Mouse (Mus musculus) liver, adult (tissue): ENCODE results near the gene Nbea.

Source experiments
- GATA4 ChIP-seq: IDR thresholded peaks from 2 replicates; pipeline ENCODE4 v1.6.1; 2014; ENCODE audit warnings: mild to moderate bottlenecking, low read length; ENCODE audit not compliant: insufficient replicate concordance

Nbea gene

DNA sequence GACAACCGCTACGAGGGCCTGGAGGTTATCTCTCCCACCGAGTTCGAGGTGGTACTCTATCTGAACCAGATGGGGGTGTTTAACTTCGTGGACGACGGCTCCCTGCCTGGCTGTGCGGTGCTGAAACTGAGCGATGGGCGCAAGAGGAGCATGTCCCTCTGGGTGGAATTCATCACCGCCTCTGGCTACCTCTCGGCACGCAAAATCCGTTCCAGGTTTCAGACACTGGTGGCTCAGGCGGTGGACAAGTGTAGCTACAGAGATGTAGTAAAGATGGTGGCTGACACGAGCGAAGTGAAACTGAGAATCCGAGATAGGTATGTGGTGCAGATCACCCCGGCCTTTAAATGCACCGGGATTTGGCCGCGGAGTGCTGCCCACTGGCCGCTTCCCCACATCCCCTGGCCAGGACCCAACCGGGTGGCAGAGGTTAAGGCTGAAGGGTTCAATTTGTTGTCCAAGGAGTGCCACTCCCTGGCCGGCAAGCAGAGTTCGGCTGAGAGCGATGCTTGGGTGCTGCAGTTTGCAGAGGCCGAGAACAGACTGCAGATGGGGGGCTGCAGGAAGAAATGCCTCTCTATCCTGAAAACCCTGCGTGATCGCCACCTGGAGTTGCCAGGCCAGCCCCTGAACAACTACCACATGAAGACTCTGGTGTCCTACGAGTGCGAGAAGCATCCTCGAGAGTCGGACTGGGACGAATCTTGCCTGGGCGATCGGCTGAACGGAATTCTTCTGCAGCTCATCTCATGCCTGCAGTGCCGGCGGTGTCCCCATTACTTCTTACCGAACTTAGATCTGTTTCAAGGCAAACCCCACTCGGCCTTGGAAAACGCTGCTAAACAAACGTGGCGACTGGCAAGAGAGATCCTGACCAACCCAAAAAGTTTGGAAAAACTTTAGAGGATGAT is 400.1 kb downstream of the Nbea start:
- TF ChIP-seq GATA4 = no peak

DNA sequence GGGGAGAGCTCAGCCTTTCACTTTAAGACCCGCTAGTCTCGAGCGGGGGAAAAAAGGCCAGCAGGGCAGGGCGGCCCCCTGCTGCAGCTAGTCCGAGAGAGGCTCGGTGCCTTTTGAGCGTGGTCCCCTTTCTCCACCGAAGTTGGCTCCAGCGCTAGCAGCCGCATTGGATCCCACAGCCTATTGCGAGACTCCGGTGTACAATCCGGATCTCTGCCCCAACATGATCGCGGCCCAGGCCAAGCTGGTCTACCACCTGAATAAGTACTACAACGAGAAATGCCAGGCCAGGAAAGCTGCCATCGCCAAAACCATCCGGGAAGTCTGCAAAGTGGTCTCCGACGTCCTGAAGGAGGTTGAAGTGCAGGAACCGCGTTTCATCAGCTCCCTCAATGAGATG is 400.7 kb downstream of the Nbea start:
- no peak for TF ChIP-seq GATA4

DNA sequence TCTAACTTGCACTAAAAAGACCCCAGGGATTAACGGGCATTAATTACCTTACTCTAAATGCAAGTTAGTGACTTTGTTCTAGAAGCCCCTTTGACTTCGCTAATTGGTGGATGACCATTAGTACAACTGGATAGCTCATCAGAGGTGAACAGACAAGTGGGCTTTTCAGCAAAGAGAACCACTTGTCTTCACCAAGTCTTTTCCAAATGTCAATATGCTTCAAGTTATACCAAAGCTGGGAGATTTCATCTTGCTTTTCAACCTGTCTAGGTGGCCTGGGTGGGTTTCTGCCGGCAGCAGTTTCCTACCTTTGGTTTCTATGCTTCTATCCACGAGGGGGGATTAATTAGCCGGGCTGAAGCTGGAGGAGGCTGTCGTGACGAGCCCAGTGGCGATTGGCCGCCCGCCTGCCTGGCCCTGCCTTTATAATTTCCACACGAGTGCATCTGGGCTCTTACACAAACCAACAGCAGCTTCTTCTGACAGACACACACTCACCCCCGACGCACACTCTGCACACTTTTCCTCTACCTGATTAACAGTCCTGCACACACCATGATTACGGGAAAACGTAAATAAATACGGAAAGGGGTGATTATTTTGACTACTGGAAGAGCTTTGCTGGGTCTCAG is 401.3 kb downstream of the Nbea start, which contains the start of gene Mab21l1:
TSS of gene Mab21l1 (plus strand) at position 455 of the 632 bp plus-strand sequence.
- no peak for TF ChIP-seq GATA4

DNA sequence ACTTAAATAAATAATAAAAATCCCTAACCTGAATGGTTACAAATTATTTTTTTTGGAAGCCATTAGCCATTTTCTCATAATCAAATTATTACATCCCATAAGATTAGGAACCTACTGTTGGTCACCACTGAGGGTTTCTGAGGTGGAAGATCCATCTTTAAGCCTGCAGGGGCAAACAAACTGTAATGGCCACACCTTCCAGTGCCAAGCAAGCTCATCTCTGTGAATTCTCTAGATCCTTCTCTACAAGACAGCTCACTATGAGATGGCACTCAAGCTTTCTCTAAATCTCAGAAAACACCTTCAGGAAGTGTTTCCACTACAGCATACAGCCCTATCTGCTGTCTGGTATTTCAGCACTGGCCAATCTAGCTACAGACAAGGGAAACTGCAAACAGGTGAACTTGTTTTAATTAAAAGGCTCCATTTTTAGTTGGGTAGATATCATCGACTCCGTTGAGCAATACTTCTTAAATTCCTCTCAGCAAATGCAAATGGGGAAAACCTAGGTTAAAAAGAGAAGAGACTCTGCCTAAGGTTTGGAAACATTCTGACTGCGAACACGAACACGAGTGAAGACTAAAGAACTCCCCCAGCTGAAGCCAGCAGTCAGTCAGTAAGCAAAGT is 402.0 kb downstream of the Nbea start:
- no peak for TF ChIP-seq GATA4

DNA sequence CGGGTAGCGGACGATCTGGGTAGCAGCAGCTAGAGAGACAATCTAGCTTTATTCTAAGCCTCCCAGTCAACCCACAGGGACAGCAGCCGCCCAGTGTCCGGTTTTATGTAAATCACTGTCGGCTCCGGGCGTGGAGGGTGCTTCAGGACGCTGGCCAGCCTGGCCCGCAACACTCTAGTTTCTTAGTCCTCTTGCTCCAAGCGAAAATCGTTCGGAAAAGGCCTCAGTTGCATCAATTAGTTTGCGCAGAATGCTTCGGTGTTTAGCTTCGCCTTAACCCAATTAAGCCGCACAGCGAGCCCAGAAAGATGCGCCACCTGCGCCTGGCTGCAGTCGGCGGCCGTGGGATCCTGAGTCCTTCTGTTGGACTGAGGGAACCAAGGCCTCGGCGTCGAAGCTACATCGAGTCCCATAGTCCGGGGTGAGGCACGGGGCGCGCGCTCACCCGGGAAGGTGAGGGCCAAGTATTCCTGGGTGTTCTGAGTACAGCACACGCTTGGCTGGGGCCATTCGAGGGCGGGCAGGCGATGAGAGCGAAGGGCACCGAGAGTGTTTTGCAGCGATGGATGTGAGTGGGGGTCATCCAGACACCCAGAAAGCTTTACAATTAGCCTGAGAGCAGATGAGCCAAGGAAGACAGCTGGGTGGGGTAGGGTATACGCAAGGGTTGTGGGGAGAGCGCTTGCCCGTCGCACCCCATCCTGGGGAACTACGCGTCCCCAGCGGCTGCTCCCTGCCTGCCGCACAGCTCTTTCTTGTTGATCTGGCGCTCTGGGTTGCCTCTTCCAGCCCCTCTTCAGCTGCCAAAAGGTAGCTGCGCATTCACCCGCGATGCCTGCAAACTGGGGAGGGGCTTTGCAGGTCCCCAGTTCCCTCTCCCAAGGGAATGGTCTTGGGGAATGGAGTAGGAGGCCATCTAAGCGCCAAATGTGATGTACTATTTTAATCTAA is 403.1 kb downstream of the Nbea start:
- TF ChIP-seq GATA4 = no peak

DNA sequence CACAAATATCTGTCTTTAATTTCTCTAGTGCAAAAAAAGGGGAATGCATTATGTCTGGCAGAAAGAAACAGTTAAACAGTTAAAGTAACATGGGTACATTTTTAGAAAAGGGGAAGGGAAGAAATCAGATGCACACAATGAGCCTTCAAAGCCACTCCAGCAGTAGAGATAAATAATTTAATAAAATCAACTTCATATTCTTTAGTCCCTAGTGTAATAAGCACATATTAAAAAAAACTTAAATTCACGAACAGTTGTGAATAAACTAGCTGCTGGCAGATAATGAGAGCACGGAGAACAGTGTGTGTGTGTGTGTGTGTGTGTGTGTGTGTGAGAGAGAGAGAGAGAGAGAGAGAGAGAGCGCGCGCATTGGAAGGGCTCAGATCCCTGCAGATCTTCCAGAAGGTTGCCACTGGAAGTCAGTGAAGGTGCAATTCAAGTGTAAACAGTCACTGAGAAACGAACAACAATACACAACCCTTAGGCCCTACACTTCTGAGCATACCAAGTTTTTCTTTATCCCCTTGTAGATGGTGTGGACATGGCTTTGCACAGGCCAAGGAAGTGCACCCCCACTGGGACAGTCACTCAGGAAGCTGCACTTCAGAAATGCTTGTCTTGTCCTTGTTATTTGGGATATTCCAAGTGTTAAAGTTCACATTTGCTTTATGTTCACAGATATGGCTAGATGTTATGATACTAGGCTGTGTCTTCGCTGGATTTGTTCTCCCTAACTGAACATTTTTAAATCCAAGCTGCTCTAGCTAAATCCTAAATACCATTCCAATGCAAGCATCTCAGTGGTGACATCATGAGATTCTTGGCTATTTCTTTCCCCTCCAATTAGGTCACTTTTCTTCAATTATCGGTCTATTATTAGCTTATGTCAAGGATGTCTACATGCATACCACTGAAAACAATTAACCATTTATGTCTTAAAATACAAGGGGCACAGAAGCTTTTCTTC is 404.5 kb downstream of the Nbea start:
- no peak for TF ChIP-seq GATA4

DNA sequence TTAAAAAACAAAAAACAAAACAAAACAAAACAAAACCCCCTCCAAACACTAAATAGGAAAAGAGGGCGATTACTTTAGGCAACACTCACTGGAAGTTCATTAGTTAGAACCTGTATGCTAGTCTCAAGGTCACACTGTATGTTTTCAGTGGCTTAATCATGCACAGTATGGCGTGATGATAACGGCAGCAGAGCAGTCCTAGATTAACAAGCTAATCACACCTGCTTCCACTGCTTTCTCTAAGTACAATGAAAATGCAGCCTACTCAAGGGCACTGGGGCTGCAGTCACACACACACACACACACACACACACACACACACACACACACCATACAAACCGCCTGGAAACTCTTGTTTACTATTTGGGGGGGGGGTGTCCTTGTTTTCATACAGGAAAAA is 406.0 kb downstream of the Nbea start:
- TF ChIP-seq GATA4 = no peak

DNA sequence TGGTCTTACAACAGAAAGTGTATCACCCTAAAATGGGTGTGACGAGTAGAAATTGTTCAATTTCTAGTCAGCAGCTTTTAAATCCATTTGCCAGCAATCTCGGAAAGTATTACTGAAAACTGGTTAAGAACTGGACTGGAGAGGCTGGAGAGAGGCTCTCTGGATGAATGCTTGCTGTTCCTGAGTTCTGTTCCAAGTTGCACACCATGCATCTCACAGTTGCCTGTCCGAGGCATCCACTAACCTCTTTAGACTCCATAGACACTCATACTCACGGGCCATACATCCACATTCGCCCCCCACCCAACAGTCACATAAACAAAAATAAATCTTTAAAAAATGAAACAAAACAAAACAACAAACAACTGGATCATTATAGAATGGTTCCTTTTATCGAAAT is 407.7 kb downstream of the Nbea start:
- no peak for TF ChIP-seq GATA4

DNA sequence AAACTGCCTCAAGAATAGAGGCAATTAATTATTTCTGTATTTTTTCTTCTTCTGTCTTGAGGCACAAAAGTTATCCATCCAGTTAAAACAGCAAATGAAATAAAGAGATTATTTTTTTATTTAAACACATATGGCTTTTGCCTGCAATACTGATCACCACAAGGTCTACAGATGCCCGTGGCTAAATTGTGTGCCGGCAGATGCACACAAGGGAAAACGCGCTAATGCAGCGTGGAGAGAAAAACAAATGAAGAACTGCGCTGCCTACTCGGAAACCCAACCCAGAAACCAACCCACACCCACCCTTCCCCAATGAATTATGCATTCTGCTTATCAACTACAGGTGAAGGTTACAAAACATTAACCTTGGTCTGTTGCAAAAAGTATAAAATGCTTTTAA is 408.3 kb downstream of the Nbea start:
- TF ChIP-seq GATA4 = no peak

DNA sequence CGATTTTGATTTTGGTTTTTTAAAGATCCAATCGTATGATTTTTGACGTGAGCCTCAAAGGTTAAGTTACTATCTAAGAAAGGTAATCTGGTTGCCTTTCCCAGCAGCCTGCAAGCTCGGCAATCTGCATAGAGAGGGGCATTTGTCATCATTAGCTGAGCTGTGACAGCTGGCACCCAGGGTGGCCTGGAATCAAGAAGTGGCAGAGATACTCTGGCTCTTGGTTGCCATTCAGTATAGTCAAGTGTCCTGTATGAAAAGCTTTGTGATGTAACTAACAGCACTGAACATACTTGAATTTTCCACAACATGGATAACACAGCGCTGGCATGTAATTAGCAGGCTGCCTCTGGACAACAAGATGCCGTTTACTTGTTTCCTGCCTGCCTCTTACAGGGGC is 409.3 kb downstream of the Nbea start:
- TF ChIP-seq GATA4 = no peak

DNA sequence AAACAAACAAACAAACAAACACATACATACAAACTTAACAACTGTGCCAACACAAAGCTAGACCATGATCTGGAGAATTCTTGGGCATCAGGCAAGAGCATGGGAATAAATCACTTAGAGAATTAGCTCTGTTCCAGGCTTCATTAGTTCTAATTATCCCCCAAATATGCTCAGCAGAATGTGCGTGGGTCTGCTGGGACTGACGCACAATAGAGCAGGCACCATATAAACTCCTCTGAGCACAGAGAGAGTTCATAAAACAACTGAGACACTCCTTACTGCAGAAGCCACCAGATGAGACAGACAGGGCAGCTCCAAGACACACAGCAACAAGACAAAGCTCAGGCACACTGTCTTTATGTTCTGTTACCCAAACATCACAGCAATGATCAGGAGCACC is 414.2 kb downstream of the Nbea start:
- TF ChIP-seq GATA4 = no peak

DNA sequence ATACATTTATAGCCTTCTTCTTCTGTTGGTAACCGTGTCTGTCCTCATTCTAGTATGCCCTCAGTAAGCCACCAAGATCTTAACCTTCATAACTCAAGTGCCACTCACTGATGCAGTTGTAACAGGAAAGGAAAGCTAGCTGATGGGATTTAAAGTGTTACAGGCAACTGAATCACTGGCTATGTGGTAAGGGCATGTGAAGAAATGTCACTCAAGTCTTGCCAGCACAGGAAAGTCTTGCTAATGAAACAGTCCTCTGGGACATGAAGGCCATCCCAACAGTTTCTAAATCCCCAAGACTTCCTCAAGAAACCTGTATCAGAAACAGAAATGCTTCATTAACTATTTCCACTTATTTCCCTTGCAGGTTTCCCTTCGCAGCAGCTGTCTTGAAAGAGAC is 414.8 kb downstream of the Nbea start:
- TF ChIP-seq GATA4 = no peak

DNA sequence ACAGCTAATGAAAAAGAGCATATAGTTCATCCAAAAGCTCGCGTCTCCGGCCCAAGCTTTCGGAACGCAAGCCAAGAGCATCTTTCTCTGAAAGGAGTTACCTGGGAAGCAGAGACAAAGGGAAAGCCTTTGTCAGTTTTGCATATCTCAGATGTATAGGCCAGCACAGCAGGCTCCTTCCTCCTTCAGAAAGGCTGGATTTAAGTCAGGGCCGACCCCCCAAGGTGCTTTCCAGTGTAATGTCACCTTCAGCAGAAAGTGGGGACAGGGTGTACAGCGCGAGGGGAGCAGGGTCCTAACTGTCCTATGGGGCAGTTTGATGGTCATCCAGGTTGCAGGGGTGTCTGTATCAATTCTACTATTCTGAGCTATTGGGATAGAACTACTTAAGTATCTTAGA is 419.9 kb downstream of the Nbea start:
- TF ChIP-seq GATA4 = no peak

DNA sequence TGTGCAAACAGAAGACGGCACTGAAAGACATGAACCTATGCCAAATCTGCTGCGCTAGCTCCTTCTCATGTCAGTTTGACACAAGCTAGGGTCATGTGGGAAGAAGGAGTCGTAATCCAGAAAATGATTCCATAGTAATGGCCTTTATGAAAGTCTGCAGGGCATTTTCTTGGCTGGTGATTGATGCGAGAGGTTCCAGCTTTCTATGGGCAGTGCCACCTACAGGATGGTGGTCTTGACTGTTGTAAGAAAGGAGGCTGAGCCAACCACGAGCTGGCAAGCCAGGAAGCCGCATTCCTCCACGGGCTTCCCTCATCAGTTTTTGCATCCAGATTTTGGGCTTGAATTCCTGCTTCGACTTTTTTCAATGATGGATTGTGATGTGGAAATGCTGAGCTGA is 425.2 kb downstream of the Nbea start:
- TF ChIP-seq GATA4 = no peak
